Mouse (Mus musculus): ENCODE data around the gene Trpm5.

- TF ChIP-seq MYB (IDR thresholded peaks at IDR 0.05; ENCODE audit: low read depth, low read length) (no peak), HCFC1 (IDR thresholded peaks at IDR 0.05; ENCODE audit: low read depth, low read length) (no peak), POLR2A (IDR thresholded peaks at IDR 0.05; ENCODE audit: control insufficient read depth in 1 of 2, insufficient read depth in 1 of 2, low read depth in 1 of 2, low read length in 2 of 2, poor library complexity in 1 of 2) (no peak), SMC3 (IDR thresholded peaks at IDR 0.05; ENCODE audit: low read depth, low read length) (peak; percentile 94), KAT2A (conservative IDR thresholded peaks at IDR 0.05; ENCODE audit: low read depth, low read length) (no peak), E2F4 (IDR thresholded peaks at IDR 0.05; ENCODE audit: borderline replicate concordance, low read depth, low read length) (no peak), CTCF (IDR thresholded peaks at IDR 0.05 in 2 of 3, conservative IDR thresholded peaks at IDR 0.05 in 1 of 3; ENCODE audit: control insufficient read depth in 1 of 3, insufficient read depth in 1 of 3, low read depth in 2 of 3, low read length in 3 of 3, poor library complexity in 1 of 3, severe bottlenecking in 1 of 3) (peak; percentile 88 to 96 (median 95)), NRF1 (IDR thresholded peaks at IDR 0.05; ENCODE audit: insufficient read depth, low read depth, low read length, poor library complexity, severe bottlenecking) (no peak)
Measured at GRCm38 (mm10) chr7:143094592-143095553, at the start of gene Trpm5.

All from MEL (cell line).